Mouse (Mus musculus) stomach, postnatal 0 days (tissue): ENCODE data around the gene Fanca. TPM values are rescaled to one million over a fixed set of nuclear protein-coding genes. Genes with fewer than 3 reads are reported as not detected.

Source experiments
- ATAC-seq: fragments of 200-750 bp; cut with Nextera tagmentation; 2 replicates; pipeline ENCODE4 v1.8.0; 2017; ENCODE audit not compliant: low FRiP score, low TSS enrichment
- DNase-seq: peaks from one replicate; pipeline ENCODE4 v3.0.0-alpha.2; 2016; ENCODE audit warnings: low spot score
- H3K27ac ChIP-seq: fragments of 300-500 bp; sonication (generic); replicated peaks from 2 replicates; pipeline ENCODE4 v1.5.1; 2014; ENCODE audit warnings: mild to moderate bottlenecking, control low read depth
- H3K27me3 ChIP-seq: fragments of 300-500 bp; sonication (generic); 2 replicates; pipeline ENCODE4 v1.6.1; 2014; ENCODE audit warnings: low read length; ENCODE audit not compliant: control insufficient read depth, insufficient read depth
- H3K36me3 ChIP-seq: fragments of 300-500 bp; sonication (generic); 2 replicates; pipeline ENCODE4 v1.6.1; 2014; ENCODE audit warnings: low read length, mixed read lengths; ENCODE audit not compliant: control insufficient read depth, insufficient read depth
- H3K4me1 ChIP-seq: fragments of 300-500 bp; sonication (generic); replicated peaks from 2 replicates; pipeline ENCODE4 v1.6.1; 2014; ENCODE audit warnings: antibody characterized with exemption; ENCODE audit not compliant: control insufficient read depth, insufficient read depth
- H3K4me2 ChIP-seq: fragments of 300-500 bp; sonication (generic); replicated peaks from 2 replicates; pipeline ENCODE4 v1.6.1; 2014; ENCODE audit warnings: low read depth, mild to moderate bottlenecking, control low read depth, moderate library complexity
- H3K4me3 ChIP-seq: fragments of 300-500 bp; sonication (generic); 2 replicates; pipeline ENCODE4 v1.5.1; 2014; ENCODE audit warnings: low read depth, low read length, control low read depth
- H3K9ac ChIP-seq: fragments of 300-500 bp; sonication (generic); 2 replicates; pipeline ENCODE4 v1.6.1; 2014; ENCODE audit warnings: mild to moderate bottlenecking, low read length, control low read depth, mixed read lengths
- H3K9me3 ChIP-seq: fragments of 300-500 bp; sonication (generic); 2 replicates; pipeline ENCODE4 v1.6.1; 2016; ENCODE audit warnings: low read length; ENCODE audit not compliant: control insufficient read depth
- CTCF ChIP-seq: IDR thresholded peaks from 2 replicates; pipeline ENCODE4 v1.5.1; 2016; ENCODE audit warnings: antibody characterized with exemption, low read depth, mild to moderate bottlenecking, moderate library complexity
- EP300 ChIP-seq: optimal IDR thresholded peaks from 2 replicates; pipeline ENCODE3; 2016; ENCODE audit warnings: antibody characterized with exemption
- WGBS: fragments of 180-500 bp; shearing (Covaris S2); extraction: QIAGEN DNeasy Blood & Tissue Kit; methylation state at CpG from one replicate; pipeline ENCODE4 v1.1.7; 2014; 5-methylcytosine and 5-hydroxymethylcytosine counted together
- polyA plus RNA-seq: library from polyadenylated mRNA; unstranded; fragments of >200 nt; fragmentation: Nextera tagmentation; extraction: Ambion mirVana; gene quantifications from 2 replicates; pipeline ENCODE4 v1.2.1, GENCODE M21; 2015

The Fanca gene
- polyA plus RNA-seq, result 5.3 and 5.7 TPM in 2 replicates

- 0 out of 2 replicates have a peak, but pooled peaks cover 3% of the 10 kb centered on the region for H3K4me1 ChIP-seq
- H3K9ac ChIP-seq, result peak within 1 kb of the TSS; percentile 60
- H3K27me3 ChIP-seq, result no peaks in the 10 kb centered on the region
- no peaks in the 10 kb centered on the region for H3K36me3 ChIP-seq
- TF ChIP-seq EP300 (no peak), CTCF (peak; percentile 47)
- DNase-seq, result peak; percentile 98
- peak within 1 kb of the TSS; percentile 55 for H3K4me3 ChIP-seq
- ATAC-seq, result peak; percentile 99
- under 1% methylated on average over 24 of the region's 24 CpGs for whole genome bisulfite sequencing
- no peaks in the 10 kb centered on the region for H3K9me3 ChIP-seq
- H3K27ac ChIP-seq, result no peak within 1 kb of the TSS
- peak within 1 kb of the TSS; percentile 92 for H3K4me2 ChIP-seq
Measured at GRCm38 (mm10) chr8:123318467-123318911, at the start of gene Fanca. Gene Fanca (minus strand): TSS chr8:123318576.

DNA sequence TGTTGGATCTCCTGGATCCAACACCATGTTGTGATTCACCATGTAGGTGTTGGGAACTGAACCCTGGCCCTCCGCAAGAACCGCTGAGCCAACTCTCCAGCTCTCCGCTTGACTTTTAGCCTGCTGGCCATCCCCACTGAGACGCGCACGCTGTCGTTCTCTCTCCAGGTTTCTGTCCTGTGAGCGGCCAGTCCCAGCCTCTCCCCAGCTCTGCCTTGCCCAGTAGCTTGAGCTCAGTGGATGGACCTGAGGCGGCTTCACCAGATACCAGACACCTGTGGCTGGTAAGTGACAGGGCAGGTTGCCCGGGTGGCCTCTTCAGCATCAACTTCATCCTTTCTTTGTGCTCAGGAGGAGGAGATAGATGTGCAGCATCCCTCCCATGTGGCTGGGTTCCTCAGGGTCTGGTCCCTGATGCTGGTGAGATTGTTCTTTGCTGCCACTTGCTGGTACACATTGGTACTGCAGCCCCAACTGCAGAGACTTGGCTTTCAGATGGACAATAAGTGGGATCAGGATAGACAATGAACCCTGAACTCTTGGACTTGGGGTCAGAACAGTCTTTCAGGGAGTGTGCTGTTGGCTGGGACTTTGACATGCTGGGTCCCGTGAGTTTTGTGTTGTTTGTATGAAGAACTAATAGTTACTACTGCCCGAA lies 42.8 kb upstream of the Fanca start:
- no peak for TF ChIP-seq EP300
- TF ChIP-seq CTCF, result peak; percentile 97
- peak; percentile 38; the same call in 1 of the 2 replicates for ATAC-seq

GRCm38 (mm10) chr8:123353216-123353615 lies 34.8 kb upstream of the Fanca start:
- WGBS, result 36% methylated on average over 11 of the region's 11 CpGs
- H3K4me3 ChIP-seq, result no peak overlapping the region
- H3K4me1 ChIP-seq, result no peaks in the 10 kb centered on the region
- no peak for TF ChIP-seq CTCF
- TF ChIP-seq EP300, result no peak
- ATAC-seq (no peak), DNase-seq (no peak)
- no peak overlapping the region for H3K4me2 ChIP-seq
- H3K27ac ChIP-seq, result no peak overlapping the region
- H3K9me3 ChIP-seq, result no peaks in the 10 kb centered on the region
- no peak overlapping the region for H3K9ac ChIP-seq
- H3K27me3 ChIP-seq, result no peaks in the 10 kb centered on the region
- no peaks in the 10 kb centered on the region for H3K36me3 ChIP-seq

More for the DNA sequence above, 42.8 kb upstream of the Fanca start:
- H3K4me1 ChIP-seq, result no peaks in the 10 kb centered on the region
- H3K27me3 ChIP-seq, result no peaks in the 10 kb centered on the region
- H3K4me3 ChIP-seq, result no peak overlapping the region
- WGBS, result 45% methylated on average over 12 of the region's 12 CpGs
- no peaks in the 10 kb centered on the region for H3K36me3 ChIP-seq
- DNase-seq, result peak; percentile 81
- no peak overlapping the region for H3K4me2 ChIP-seq
- H3K27ac ChIP-seq, result no peak overlapping the region
- H3K9ac ChIP-seq, result no peak overlapping the region
- no peaks in the 10 kb centered on the region for H3K9me3 ChIP-seq

- no peaks in the 10 kb centered on the region for H3K36me3 ChIP-seq
- peak; percentile 81 for DNase-seq
- H3K9me3 ChIP-seq, result no peaks in the 10 kb centered on the region
- no peaks in the 10 kb centered on the region for H3K27me3 ChIP-seq
- no peaks in the 10 kb centered on the region for H3K4me1 ChIP-seq
- WGBS, result 40% methylated on average over 13 of the region's 13 CpGs
- no peak overlapping the region for H3K27ac ChIP-seq
- TF ChIP-seq CTCF (peak; percentile 86), EP300 (no peak)
- no peak overlapping the region for H3K4me2 ChIP-seq
- no peak overlapping the region for H3K9ac ChIP-seq
- ATAC-seq, result 0 out of 2 replicates have a peak, but pooled peaks have one; percentile 44
- no peak overlapping the region for H3K4me3 ChIP-seq
Measured at GRCm38 (mm10) chr8:123352786-123353185, 34.4 kb upstream of the Fanca start.

DNA sequence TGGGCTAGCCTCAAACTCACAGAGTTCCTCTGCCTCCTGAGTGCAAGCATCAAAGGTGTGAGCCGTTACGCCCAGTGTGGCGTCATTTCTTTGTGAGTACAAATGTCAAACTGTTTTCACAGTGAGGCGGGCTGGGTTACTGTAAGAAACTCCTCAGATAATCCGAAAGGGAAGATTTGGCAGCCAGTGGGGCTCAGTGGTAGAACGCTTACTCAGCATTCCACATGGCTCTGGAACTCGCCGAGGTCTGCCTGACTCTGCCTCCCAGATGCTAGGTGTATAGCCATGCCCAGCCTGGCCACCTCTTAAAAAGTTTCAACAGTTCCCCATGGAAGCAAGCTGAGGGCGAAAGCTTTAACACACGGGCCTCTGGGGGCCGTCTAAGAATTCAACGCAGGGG lies 33.7 kb upstream of the Fanca start:
- H3K4me3 ChIP-seq, result no peak overlapping the region
- 70% methylated on average over 12 of the region's 12 CpGs for WGBS
- ATAC-seq (no peak), DNase-seq (no peak)
- no peaks in the 10 kb centered on the region for H3K9me3 ChIP-seq
- no peak overlapping the region for H3K4me2 ChIP-seq
- H3K27ac ChIP-seq, result no peak overlapping the region
- H3K36me3 ChIP-seq, result no peaks in the 10 kb centered on the region
- no peaks in the 10 kb centered on the region for H3K4me1 ChIP-seq
- no peak for TF ChIP-seq CTCF
- TF ChIP-seq EP300, result no peak
- no peak overlapping the region for H3K9ac ChIP-seq
- no peaks in the 10 kb centered on the region for H3K27me3 ChIP-seq

DNA sequence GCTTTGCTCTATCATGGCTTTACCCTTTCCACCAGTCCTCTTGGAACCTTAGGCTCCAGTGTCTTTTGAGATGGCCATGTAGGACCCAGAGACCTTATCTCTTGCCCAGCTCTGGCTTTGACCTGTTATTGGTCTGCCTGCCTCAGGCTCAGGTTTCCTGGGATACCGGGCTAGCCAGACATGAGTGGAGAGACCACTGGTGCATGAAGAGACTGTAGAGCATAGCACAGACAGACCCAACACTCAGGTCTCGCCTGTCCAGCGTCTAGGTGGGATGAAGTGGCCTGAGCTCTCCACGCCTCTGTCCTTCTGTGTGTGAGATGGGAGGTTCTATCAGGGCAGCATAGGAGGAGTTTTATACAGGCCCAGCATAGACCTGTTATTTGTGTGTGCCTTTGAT lies 30.7 kb upstream of the Fanca start:
- WGBS, result 89% methylated on average over 4 of the region's 4 CpGs
- no peak for ATAC-seq
- H3K27ac ChIP-seq, result no peak overlapping the region; the same call in 1 of the 2 replicates

More for the DNA sequence above, 30.7 kb upstream of the Fanca start:
- Histone ChIP-seq H3K9me3 (no peaks in the 10 kb centered on the region), H3K4me1 (no peaks in the 10 kb centered on the region), H3K36me3 (no peaks in the 10 kb centered on the region), H3K4me3 (no peak overlapping the region), H3K27me3 (no peaks in the 10 kb centered on the region), H3K9ac (no peak overlapping the region), H3K4me2 (no peak overlapping the region)
- DNase-seq, result no peak
- no peak for TF ChIP-seq EP300
- TF ChIP-seq CTCF, result no peak
